ENCODE assay signal across 8 mouse cellular contexts in the genomic region with DNA sequence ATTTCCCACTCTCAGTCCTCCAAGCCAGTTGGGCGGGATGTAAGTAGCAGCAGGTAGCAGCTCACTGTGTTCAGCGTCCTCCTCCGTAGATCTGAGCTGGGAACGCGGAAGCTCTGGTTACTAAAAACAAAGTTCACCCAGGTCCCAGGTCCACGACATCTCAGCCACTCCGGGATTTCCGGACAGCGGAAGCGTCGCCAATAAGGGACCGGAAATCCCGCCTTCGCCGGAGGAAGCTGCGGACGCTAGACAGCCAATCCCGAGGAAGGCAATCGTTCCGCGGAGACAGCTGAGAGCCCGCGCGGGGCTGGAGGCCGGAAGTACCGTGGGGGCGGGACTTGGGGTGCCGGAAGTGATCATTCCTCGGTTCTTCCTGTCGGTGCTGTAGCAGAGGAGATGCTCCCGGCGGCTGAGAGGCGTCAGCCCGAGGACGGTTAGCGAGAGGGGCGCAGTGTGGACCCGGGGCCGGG. TPM values are rescaled to one million over a fixed set of nuclear protein-coding genes. Genes with fewer than 3 reads are reported as not detected.
DNase-seq lines count a peak whose midpoint lies in the region; ATAC-seq lines count a peak whose summit lies in the region.

A gene (plus strand): TSS at position 349 of the 470 bp plus-strand sequence.

- no peaks in the 10 kb centered on the region for H3K9me3 ChIP-seq in heart, embryonic 10.5 days
- no peaks in the 10 kb centered on the region for H3K9me3 ChIP-seq in kidney, embryonic 15.5 days (replicated peaks)

- peak within 1 kb of the TSS; percentile 89 for H3K27ac ChIP-seq in heart, embryonic 10.5 days
- peak within 1 kb of the TSS; percentile 85 for H3K27ac ChIP-seq in kidney, embryonic 15.5 days

- H3K4me2 ChIP-seq in kidney, embryonic 15.5 days, result peak within 1 kb of the TSS; percentile 83

- DNase-seq in B cell, adult 2 months, result peak; percentile 99
- peak; percentile 99 for DNase-seq in brain, adult 2 months (ENCODE audit: low read depth, low spot score)
- DNase-seq in heart, embryonic 10.5 days (ENCODE audit: low spot score), result peak; percentile 99
- DNase-seq in liver, result peak; percentile 97
- DNase-seq in spleen, postnatal 4 days (ENCODE audit: low spot score in 2 of 2), result peak; percentile 97 to 98

- peak within 1 kb of the TSS; percentile 74 for H3K9ac ChIP-seq in kidney, embryonic 15.5 days

- peaks cover 5% of the 10 kb centered on the region; the same call in 1 of the 2 replicates for H3K27me3 ChIP-seq in heart, embryonic 10.5 days (ENCODE audit: insufficient read depth, poor library complexity, severe bottlenecking)
- H3K27me3 ChIP-seq in kidney, embryonic 15.5 days, result no peaks in the 10 kb centered on the region

- ATAC-seq in erythroblast, adult 5-6 weeks (replicated peaks; ENCODE audit: low FRiP score, poor library complexity, severe bottlenecking), result peak; percentile 98
- peak; percentile 98 for ATAC-seq in kidney, embryonic 15.5 days (replicated peaks; ENCODE audit: low FRiP score)
- ATAC-seq in monocyte, adult 5-6 weeks (replicated peaks; ENCODE audit: insufficient number of reproducible peaks, low FRiP score, low TSS enrichment, poor library complexity, severe bottlenecking), result peak; percentile 97

- peaks cover 17% of the 10 kb centered on the region for H3K36me3 ChIP-seq in heart, embryonic 10.5 days
- peaks cover 32% of the 10 kb centered on the region for H3K36me3 ChIP-seq in kidney, embryonic 15.5 days

- peak within 1 kb of the TSS; percentile 82 for H3K4me3 ChIP-seq in heart, embryonic 10.5 days
- peak within 1 kb of the TSS; percentile 82 for H3K4me3 ChIP-seq in kidney, embryonic 15.5 days (replicated peaks)

- under 1% methylated on average over 39 of the region's 39 CpGs for WGBS in heart, embryonic 10.5 days
- WGBS in kidney, embryonic 15.5 days, result under 1% methylated on average over 38 of the region's 39 CpGs

- H3K4me1 ChIP-seq in heart, embryonic 10.5 days, result peaks cover 15% of the 10 kb centered on the region
- peaks cover 30% of the 10 kb centered on the region for H3K4me1 ChIP-seq in kidney, embryonic 15.5 days

RNA-seq across cellular contexts. Expression of the gene that starts here (rescaled TPM):
- total RNA-seq in erythroblast, adult 5-6 weeks (2015; ENCODE audit: low replicate concordance), result 5.2 and 5.6 TPM in 2 replicates
- total RNA-seq in erythroblast, adult 5-6 weeks (2017; ENCODE audit: low replicate concordance), result 5.3 and 8.1 TPM in 2 replicates
- 8.0 and 8.6 TPM in 2 replicates for polyA plus RNA-seq in heart, embryonic 10.5 days (2016; fragmentation: Nextera tagmentation; extraction: Ambion mirVana)
- 7.6 and 7.9 TPM in 2 replicates for polyA plus RNA-seq in kidney, embryonic 15.5 days (2015; fragmentation: Nextera tagmentation; extraction: Ambion mirVana)
- 17.5 to 26.9 TPM (median 23.7 TPM) in 3 replicates for total RNA-seq in monocyte, adult 5-6 weeks (2017)

Comparison
In these comparisons a context has a peak if more than half of its experiments do, and no peak if none do; other contexts are left out.
1. Peak in every context shown above with its lines: DNase-seq, ATAC-seq, H3K4me3 ChIP-seq and H3K27ac ChIP-seq.